Mouse (Mus musculus) ovary, postnatal 36 days (tissue): Measurements from ENCODE around the gene Ncoa5.
A peak's percentile ranks its signal among the peaks of the same experiment; 100 is the strongest.

Experiments used
- DNase-seq: peaks from one replicate; pipeline ENCODE4 v3.0.0; 2022; ENCODE audit warnings: low spot score, mixed read lengths

Gene Ncoa5

DNA sequence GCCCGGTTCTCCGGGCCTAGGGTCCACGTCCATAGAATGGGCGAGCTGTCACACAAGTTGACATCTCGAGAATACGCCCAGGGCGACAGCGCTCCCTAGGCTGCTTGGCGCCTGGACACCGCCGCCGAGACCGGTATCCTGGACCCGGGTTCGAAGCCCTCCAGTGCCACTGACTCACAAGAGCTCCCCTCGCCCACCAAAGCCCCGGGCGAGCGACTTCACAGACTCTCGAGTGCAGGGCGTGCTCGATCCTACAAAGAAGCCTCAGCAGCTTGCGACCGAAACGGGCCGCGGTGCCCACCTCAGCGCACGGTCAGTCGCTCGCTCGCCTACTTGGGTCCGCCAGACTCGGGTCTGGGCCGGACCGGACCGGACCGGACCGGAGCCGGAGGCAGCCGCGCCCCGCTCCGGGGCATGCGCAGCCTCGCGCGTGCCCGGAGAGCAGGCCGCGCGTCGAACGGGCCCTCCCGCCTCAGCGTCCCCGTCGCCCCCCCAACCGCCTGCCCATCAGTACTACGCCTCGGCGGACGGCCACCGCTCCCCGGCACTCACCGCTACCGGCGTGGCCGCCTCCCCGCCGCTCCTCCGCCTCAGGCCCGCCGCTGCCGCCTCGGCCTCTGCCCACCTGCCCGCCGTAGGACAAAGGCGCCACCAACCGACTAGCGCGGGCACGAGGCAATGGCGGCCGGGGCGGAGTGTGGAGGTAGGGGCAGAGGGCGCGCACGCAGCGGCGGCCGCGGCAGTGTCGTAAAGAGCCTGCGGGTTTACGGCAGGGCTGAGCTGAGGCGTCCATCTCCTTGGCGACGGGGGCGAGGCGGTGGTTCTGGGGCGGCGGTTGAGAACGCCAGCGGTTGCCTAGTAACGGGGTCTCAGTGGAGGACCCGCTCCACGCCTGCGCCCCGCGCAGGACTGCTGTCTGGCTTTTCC lies at the start of gene Ncoa5:
TSS of gene Ncoa5 (minus strand) at position 737 of the 927 bp plus-strand sequence.
- peak; percentile 98 for DNase-seq

DNA sequence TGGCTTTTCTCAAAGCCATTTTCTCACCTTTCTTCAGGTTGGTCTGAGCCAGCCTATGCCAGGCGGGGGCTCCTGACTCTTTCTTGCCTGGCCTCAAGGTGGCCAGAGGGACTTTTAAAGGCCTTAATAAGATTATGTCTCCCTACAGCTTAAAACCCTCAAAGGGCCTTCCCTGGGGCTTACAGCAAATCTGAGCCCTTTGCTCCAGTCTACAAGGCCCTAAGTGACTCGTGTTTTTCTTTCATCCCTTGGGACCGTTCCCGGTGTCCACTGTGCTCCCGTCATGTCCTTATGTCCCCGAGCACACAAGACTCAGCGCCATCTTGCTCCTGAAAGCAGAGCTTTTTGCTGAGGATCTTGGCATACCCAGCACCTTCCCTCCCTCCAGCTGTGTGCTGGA lies 46.6 kb upstream of the Ncoa5 start:
- DNase-seq = no peak

DNA sequence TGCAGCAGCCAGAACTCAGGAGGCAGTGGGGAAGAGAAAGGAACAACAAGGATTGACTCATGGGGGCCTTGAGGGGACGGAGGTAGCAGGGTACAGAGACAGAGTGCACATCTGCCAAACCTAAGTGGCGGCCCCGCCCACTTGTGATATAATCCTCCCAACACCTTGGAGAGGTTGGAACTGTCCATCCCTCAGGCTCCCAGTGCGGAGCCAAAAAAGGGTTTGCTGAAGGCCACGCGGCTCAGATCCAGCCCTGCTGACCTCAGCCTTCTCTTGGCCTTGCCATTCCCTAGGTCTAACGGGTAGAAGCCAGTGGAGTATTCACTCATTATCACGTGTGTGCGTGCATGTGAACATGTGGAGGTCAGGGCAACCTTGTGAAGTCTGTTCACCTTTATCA lies 46.0 kb upstream of the Ncoa5 start:
- no peak for DNase-seq

DNA sequence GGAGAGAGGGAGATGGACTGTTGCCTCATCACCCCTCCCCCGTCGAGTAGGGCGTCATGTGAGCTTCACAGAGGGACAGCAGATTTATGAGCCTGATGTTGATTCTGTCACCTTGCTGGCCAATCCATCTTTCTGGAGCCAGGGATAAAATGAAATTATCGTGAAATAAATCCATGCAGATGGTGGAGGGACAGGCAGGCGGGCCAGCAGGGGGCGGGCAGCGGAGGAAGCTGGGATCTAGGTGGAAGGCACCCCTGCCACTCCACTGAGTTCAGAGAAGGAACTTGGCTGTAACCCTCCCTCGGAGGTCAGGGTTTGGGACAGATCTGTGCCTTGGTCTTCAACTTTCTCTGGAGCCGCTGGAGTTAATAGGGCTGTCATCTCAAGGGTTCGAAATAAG lies 43.9 kb upstream of the Ncoa5 start:
- DNase-seq = no peak

DNA sequence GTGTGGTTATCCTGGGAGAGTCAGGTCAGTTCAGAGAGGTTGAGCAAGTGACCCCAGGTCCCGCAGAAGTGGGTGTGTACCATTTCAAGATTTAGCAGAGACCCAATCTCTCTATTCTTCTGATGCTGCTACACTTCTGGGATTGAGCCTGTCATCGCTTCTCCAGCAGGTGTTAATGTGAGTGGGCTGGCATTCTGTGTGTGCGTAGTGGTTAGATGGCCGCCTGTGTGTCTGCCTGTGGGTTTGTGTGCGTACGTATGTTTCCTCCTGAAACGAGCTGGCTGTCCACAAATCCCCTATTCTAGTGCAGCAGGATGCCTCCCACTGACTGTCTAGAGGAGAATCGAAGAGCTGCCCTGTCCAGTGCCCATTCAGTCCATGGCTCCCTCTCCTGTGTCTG lies 43.4 kb upstream of the Ncoa5 start:
- no peak for DNase-seq

DNA sequence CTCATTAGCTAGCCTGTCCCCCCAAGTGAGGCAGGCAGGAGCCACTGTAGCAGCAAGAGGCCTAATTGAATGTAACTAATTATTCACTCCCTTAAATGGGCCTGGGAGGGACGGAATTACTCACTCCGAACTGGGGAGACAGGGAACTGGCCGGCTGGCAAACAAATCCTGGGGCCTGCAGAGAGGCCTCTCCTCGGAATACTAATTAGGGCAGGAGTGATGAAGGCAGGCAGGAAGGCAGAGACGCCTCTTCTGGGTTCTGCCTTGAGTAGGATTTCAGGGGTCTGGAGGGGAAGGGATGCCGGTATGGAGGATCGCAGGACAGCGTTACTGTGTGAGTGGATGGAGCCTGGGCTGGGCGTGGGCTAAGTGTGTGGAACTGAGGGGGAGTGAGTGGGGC lies 42.4 kb upstream of the Ncoa5 start:
- no peak for DNase-seq

DNA sequence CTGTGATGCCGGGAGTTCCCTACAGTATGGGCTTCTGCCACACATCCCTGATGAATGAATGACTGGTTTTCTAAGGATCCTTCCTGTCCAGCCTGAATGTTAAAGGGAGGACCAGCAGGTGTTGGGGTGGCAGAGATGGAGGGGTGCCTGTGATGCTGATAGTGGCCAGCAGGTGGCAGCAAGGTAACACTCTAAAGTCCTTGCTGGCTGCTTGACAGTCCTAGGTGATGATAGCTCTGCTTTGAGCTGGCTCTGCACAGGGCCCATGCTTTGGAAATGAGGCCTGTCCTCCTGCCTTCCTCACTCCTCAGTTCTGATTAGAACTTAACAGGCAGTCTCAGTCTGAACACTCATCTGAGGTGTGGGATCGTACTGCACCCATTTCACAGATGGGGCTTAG lies 40.3 kb upstream of the Ncoa5 start:
- peak; percentile 70 for DNase-seq

DNA sequence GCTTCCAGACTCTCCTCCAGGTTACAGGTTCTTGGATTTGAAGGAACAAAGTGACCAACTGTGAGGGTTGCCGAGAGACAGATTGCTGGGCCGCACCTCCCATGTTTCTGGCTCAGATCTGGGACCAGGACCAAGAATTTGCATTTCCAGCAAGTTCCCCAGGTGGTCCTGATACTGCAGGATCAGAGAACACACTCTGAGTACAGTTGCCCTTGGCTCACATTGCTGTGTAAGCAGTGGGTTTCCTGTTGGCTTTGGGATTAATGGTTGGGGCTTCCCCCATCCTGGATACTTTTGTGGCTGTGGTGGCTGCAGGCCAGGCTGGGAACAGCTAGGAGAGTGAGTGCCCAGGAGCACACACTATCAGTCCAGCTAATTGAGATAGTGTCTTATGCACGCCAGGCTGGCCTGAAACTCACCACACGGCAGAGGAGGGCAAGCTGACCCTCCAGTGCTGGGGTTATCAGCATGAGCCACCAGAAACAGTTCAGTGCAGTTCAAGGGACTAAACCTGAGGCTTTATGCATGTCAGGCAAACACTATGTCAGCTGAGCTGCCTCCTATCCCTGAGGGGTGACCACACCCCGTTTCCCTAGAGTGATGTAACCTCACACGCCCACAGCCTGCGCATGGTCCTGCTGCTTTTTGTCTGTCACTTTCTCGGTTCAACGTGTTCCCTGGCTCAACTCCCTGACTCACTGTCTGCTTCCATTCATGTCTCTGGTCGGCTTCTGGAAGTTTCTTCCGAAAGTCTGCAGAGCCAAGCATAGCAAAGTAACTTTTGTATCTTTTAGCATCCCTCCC lies 39.6 kb upstream of the Ncoa5 start:
- no peak for DNase-seq

DNA sequence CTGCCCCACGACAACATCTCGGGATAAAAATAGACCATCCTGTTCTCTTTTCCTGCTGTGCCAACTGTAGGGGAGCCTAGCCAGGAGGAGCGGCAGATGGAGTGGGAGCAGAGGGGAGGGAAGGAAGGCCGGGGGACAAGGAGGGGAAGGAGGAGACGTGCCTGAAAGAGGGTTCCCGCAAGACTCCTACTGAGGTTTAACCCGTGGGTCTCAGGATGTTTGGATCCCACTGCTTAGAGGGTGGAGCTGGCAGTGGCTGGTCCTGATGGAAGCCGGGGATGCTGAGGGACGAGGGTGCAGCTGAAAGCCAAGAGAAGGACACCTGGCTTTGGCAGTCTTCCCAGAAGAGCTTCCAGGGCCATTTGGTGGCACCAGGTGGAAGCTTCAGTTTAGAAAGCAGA lies 38.7 kb upstream of the Ncoa5 start:
- DNase-seq = no peak

DNA sequence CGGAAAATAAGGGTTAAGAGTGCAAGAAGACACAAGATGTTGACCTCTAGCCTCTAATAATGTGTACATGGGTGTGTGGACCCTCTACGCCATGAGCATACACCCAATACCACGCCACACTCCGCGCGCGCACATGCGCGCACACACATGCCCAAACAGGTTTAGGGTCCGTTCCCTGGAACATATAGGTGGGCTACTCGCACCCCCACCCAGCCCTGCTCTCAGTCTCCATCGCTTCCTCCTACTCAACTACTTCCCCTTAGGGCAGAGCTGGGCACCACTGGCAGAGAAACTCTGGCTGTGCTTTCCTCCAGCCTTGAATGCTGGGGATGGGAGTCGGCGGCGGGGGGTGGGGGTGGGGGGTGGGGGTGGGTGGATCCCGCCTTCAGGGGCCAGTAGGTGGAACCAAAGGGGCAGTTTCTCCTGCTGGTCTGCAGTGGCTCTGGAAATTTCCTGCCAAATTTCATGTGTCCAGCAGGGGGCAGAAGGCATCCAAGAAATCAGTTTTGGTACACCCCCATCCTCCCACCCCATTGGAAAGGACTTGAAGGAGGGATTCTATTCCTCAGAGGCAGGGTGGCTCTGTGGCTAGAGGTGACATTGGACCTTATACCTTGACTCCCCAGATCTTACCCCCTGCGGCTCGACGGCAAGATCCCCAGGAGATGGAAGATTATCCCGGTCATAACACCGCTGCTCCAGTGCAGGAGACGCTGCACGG lies 35.6 kb upstream of the Ncoa5 start:
- peak; percentile 42 for DNase-seq

DNA sequence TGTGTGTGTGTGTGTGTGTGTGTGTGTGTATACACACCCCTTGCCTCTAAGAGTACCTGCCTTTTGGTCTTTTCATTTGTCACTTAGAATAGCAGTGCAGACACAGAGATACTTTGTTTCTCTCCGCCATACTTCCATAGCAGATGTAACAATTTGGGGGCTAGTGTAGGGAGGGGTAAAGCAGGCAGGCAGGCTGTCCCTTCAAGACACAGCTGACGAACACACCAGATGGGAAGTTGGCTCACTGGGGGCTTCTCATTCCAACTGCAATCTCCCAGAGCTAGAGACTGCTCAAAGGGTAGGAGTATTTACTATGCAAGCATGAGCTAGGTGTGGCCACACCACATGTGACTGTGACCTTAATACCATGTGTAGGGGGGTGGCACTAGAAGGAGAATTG lies 34.1 kb upstream of the Ncoa5 start:
- no peak for DNase-seq

DNA sequence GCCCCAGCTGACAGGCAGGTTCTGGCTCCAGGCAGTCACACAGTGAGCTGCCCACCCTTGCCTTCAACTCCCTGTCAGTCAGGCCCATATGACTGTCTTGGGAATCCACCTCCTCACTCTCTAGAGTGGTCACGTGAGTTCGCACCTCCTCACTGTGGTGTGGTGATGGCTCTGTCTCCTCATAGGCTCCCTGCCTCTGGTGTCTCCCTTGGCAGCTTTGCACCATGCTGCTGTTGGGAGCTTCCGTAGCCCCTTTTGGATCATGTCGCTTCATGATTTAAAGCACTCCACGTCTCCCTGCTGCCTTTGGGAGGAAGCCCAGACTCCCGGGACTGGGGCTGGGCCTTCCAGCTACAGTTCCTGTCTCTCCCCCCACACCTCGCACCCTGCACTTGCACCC lies 29.8 kb upstream of the Ncoa5 start:
- no peak for DNase-seq

DNA sequence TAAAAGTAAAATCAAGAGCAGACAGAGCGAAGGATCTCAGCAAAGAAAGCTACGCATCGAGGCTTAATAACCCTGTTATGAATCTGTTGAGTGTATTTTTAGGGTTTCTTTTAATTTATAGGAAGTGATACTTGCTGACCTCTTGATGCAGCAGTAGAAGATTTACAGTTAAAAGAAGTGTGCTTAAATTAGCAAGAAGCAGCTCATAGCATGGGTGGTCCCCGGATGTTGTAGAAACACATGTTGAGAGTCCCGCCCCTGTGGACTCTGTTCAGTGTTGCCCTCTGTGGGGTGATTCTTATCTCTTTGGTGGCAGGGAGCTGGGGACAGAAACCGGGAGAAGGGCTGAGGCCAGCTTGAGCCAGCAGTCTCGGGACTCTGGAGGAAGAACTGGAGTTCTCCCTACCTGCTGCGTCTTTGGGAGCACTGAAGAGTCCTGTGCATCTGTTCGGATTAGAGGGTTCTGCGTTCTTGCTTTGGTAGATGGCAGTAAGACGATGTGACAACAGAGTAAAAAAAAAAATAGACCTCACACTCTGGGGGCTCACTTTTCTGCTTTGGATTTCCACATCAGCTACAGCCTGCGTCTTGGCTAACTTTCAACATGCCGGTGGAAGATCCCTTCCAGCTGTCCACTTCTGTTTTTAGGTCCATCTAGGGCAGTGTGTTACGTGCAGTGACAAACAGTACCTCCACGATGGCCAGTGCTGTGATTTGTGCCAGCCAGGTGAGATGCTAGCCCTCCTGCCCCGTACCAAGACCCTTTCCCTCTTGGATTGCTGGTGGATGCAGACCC lies 27.2 kb upstream of the Ncoa5 start:
- DNase-seq = no peak

DNA sequence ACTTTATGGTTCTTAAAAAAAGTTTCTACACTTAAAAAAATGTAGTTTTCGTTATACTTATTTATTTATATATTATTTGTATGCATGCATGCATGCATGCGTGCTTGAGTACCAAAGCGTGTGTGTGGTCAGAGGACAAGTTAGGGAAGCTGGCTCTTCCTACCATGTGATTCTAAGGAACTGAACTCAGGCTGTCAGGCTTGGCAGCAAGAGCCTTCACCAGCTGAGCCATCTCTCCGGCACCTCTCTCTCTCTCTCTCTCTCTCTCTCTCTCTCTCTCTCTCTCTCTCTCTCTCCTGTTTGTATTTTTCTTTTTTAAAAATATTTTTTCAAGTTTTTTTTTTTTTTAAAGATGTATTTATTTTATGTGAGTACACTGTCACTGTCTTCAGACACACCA lies 25.3 kb upstream of the Ncoa5 start:
- DNase-seq = no peak

DNA sequence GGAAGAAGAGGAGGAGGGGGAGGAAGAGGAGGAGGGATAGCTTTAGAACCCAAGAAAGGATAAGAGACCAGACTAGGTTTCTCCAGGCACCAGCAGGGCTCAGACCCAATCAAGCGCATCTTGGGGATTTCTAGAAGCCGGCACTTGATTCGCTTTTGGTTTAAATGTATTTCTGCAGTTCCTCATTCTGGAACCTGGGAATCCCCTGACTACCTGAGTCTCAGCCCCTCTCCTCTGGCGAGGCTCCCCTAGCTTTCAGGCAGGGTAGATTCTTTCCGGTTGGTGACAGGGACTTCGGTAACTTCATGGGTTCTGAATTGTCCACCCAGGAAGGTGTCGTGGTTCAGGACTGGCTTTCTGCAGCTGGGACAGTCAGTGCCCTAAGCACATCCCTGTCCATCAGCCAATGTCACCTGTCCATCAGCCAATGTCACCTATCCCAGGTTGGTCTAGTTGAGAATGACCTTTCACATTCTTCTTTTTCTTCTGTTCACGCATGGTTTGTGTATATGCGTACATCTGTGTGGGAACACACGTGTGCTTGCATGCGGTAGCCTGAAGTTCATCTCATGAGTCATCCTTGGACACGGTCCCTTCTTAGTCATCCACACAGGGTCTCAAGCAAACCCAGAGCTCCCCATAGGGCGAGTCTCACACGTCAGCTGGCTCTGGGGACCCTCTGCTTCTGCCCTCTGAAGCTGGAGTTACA lies 21.9 kb upstream of the Ncoa5 start:
- DNase-seq = no peak

DNA sequence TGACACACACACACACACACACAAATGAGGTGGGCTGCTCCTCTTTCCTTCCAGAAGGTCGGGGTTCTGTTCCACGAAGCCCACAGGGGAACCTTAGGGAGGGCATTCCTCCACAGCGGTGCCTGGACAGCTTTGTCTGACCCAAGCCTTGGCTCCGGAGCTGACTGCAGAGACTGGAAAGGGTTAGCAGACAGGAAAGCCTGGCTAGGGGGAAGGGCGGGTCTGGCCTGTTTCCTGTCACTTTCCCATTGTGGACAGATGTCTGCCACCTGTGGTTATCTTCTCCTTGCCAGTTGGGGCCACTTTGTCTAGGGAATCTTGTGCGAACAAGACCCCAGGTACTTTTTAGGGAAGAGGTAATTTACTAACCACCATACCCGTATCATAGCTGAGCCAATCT lies 21.2 kb upstream of the Ncoa5 start:
- DNase-seq = no peak

DNA sequence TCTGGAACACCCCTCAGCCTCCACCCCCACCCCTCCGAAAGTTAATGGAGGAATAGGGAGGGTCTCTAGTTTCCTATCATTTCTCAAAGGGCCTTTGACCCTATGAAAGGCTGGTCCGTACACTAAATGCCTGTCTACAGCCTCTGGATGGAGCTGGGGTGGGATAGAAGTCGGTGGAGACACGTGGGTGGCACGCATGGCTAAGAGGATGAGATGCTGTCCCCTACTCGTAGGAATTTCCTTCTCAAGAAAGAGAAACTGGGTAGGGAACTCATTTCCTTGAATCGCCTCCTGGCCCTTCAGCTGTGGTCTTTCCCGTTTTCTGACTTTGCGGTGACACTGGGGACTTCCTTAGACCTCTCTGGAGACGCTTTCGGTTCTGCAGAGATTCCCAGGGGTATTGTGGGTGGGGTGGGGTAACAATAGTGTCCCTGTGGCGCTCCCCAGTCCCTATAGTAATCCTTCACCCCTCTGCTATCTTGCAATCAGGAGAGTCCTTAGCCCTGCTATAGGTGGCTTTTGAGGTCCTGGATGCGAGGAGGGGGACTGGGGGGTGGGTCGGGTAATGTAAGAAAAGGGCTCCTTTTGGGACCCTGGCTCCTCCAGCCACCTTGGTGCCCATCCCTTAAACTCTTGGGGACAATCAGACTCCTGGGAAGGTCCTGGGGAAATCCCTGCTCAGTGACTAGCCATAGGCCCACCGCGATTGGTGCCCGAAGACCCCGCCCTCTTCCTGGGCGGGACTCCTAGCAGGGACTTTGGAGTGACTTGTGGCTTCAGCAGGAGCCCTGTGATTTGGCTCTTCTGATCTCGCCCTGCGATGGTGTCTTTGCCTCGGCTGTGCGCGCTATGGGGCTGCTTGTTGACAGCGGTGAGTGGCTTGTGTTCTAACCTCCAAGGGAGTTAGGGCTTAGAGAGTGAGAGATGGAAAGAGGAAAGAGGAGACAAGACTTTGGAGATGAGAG lies 20.5 kb upstream of the Ncoa5 start, which contains the start of gene Cd40:
TSS of gene Cd40 (plus strand) at position 740 of the 965 bp plus-strand sequence.
- DNase-seq = peak; percentile 55

DNA sequence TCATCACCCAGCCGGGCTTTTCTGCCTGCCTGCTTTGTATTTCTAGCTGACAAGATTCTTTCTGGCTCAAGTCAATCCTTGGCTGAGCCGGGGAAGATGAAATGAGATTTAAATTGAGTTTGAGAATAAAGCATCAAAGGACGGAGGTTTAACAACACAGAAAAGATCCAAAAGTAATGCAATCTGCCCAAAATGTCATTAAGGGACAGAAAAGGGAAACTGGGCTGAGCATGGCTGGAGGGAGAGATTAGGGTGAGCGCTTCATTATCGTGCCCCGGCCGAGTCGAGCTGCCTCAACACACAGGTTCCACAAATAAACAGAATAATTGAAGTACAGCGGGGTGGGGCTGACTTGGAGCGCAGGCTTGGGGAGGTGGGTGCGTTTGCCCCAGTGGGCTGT lies 16.9 kb upstream of the Ncoa5 start:
- no peak for DNase-seq

DNA sequence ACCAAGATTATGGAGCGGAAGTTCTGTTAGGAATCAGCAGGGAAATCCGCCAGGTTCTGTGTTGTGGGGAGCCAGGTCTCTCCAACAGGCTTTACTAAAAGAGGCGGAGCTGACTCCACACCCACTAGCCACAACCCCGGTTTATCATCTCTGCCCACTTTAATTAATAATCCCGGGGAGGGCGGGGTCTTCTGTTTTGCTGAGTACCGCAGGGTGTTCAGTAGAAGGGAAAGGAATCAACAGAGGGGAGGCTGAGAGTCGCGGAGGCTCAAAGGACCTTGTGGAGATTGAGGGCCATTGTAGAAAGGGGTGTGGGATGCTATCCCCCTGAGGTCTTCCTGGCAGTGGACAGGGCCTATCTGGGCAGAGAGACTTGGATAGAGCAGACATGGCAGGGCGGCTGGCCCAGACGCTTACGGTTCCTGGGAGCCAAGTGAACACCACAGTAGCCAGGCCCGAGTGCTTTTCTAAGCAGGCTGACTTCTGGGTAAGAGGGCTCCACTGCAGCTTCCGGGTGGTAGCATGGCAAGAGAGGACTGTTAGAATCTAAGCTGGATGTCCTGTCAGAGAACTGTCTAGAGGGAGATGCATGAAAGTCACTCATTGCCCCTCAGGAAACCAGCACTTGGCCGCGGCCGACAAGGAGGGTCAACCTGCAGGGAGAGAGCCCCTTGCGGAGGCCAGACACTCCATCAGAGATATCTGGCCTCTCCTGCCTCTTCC lies 16.3 kb upstream of the Ncoa5 start:
- no peak for DNase-seq
